Mouse (Mus musculus): Measurements from ENCODE around the gene Brk1.
A peak's percentile ranks its signal among the peaks of the same experiment; 100 is the strongest.

Brk1 gene

GRCm38 (mm10) chr6:113604432-113605223 is at the start of gene Brk1:
Brk1 (plus strand) TSS chr6:113604772.
- DNase-seq (ENCODE audit: low read depth) = peak; percentile 92

- no peak for DNase-seq (ENCODE audit: low read depth)
Measured at GRCm38 (mm10) chr6:113559736-113560135, 44.8 kb upstream of the Brk1 start.

- DNase-seq (ENCODE audit: low read depth) = no peak
Measured at GRCm38 (mm10) chr6:113564557-113564956, 40.0 kb upstream of the Brk1 start.

GRCm38 (mm10) chr6:113576044-113576443 is 28.5 kb upstream of the Brk1 start:
- DNase-seq (ENCODE audit: low read depth) = no peak

DNA sequence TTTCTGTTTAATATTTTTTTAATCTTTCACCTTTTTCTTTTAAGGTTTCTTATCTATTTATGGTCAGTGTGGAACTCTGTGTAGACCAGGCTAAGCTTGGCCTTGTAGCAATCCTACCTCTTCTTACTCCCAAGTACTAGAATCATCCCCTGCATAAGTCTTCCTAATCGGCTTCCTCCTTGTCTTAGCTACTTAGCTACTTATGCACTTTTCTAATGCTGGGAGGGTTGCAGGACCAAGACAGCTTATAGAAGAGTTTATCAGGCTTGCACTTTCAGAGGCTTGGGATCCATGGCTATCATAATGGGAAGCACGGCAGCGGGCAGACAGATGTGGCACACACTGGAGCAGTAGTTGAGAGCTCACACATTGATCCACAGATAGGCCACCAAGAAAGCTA is 25.3 kb upstream of the Brk1 start:
- DNase-seq (ENCODE audit: low read depth) = no peak

GRCm38 (mm10) chr6:113583023-113583422 is 21.5 kb upstream of the Brk1 start:
- DNase-seq (ENCODE audit: low read depth) = no peak

GRCm38 (mm10) chr6:113585065-113585464 is 19.5 kb upstream of the Brk1 start:
- DNase-seq (ENCODE audit: low read depth) = no peak

GRCm38 (mm10) chr6:113586466-113587183 is 17.9 kb upstream of the Brk1 start:
- no peak for DNase-seq (ENCODE audit: low read depth)

DNA sequence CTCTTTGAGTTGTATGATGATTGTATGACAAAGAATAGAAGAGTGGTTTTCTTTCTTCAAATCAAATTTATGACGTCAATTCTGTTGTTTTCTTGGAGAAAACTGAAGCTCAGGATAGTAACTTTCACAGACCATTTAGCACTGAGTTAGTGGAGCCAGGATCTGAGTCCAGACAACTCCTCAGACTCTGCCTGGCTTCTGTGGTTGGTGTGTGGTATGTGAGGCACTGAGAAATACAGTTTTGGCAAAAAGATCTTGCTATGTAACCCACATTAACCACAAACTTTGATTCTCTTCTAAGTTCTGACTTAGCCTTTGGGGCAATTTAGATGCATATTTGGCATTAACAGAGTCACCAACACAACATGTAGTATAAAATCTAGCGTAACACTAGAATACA is 11.9 kb upstream of the Brk1 start:
- DNase-seq (ENCODE audit: low read depth) = no peak

DNA sequence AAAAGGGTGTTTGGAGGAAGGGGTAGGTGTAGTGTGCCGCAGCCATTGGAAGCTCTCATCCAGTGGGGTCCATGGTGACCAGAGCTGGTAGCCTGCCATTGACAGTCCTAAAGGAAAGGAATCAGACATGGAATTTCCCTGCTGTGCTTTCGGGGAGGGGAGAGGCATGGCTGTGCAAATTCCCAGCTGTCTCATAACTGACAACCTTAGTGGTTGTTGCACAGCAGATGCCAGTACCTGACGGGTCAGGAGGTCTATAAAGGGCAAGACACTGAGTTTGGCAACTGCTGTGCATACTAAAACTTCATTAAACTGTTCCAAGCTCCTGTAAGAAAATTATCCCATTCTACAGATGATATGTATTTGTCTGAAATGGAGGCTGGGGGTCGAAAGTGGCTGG is 6.6 kb upstream of the Brk1 start:
- no peak for DNase-seq (ENCODE audit: low read depth)

DNA sequence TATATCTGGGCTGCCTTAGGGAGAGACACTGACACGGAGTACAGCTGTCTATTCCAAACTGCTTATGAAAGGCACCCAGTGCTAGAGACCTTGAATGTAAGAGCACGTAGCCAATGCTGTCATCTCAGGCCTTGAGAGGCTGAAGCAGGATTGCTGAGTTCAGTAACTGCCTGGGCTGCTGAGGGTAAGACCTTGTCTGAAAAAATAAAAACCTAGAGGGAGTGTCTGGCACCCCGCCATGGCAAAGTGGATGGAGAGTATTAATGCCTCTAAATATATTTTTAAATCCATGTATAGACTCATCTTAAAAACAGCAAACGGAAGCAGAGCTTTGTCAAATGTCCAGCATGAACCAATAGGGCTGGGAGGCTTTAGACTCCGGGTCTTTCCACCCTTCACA is 4.7 kb upstream of the Brk1 start:
- no peak for DNase-seq (ENCODE audit: low read depth)

DNA sequence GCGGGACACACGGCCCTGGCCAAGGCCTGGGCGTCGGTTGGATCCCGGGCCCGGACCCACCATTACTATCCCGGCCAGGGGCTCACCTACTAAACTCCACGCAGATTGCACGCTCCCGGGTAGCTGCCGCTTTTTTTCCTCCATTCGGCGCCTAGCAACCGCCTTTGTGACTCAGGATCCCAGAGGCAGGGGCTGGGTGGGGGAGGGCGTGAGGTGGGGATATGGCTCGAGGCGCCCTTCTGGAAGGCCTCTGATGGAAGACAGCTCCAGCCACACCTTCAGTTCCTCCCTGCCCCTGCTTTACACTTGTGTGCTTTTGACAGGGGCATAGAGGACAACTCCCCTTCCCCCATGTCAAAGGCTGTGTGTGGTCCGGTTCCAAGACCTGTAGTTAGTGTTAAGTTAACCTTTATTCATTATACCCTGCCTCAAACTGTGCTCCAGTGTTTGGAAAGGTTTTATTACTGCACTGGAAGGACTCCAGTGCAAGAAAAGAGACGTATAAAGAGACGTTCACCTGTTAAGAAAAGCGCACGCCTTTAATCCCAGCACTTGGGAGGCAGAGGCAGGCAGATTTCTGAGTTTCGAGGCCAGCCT is 3.9 kb upstream of the Brk1 start, which contains the start of gene Fancd2os:
Fancd2os (minus strand) TSS at position 173 of the 597 bp plus-strand sequence.
- no peak for DNase-seq (ENCODE audit: low read depth)

DNA sequence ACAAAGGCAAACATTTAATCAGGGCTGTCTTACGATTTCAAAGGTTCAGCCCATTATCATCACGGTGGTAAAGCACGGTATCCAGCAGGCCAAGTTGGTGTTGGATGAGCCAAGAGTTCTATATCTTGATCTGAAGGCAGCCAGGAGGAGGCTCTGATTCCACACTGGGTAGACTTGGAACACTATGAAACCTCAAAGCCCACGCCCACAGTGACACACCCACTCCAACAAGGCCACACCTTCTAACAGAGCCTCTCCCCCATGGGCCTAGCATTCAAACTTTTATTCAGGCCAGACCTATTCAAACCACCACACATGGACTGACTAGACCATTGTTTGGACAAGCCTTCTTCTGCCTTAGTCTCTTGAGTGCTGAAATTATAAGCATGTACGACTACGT is 1.8 kb upstream of the Brk1 start:
- DNase-seq (ENCODE audit: low read depth) = peak; percentile 12

GRCm38 (mm10) chr6:113603993-113604392 is 579 bp upstream of the Brk1 start:
- DNase-seq (ENCODE audit: low read depth) = no peak

- no peak for DNase-seq (ENCODE audit: low read depth)
Measured at GRCm38 (mm10) chr6:113605224-113605545, 613 bp downstream of the Brk1 start.

GRCm38 (mm10) chr6:113608871-113609270 is 4.3 kb downstream of the Brk1 start:
- no peak for DNase-seq (ENCODE audit: low read depth)

- no peak for DNase-seq (ENCODE audit: low read depth)
Measured at GRCm38 (mm10) chr6:113609293-113609692, 4.7 kb downstream of the Brk1 start.

GRCm38 (mm10) chr6:113612258-113612969 is 7.8 kb downstream of the Brk1 start:
- DNase-seq (ENCODE audit: low read depth) = no peak

GRCm38 (mm10) chr6:113614152-113614551 is 9.6 kb downstream of the Brk1 start:
- DNase-seq (ENCODE audit: low read depth) = no peak

DNA sequence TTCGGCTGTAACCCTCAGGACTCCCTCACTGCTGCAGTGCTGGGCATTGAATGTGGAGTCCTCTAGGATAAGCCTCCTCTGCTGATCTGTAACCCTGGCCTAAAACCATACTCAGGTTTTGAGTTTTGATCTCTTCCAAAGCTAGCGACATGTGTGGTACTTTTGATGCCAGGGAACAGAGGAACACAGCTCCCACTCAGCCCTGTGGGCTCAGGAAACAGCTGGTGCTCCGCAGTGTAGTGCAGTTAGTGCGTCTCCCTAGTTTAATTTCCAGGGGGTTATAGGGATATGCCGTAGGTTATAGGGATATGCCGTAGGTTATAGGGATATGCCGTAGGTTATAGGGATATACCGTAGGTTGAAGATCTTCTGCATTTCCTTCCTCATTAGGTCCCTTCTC is 10.4 kb downstream of the Brk1 start:
- no peak for DNase-seq (ENCODE audit: low read depth)

- no peak for DNase-seq (ENCODE audit: low read depth)
Measured at GRCm38 (mm10) chr6:113615489-113615888, 10.9 kb downstream of the Brk1 start.

DNA sequence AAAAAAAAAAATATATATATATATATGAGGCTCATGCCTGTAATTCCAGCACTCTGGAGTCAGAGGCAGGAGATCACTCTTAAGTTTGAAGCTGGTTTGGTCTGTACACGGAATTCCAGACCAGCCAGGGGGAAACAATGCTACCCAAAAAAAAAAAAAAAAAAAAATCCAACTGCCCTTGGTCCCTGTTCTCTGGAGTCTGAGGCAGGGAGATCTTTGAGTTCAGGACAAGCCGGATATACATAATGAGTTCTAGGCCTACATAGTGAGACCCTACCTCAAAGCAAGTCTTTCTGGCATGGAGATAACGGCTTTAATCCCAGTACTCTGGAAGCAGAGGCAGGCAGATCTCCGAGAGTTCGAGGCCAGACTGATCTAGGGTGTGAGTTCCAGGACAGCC is 18.8 kb downstream of the Brk1 start:
- DNase-seq (ENCODE audit: low read depth) = no peak
